In genomic region chr6:38859819-38860218, GRCm38 (mm10) we compare ENCODE assay signal across 22 mouse cellular contexts.
"Had no signal": no experiment of that assay in that cellular context is flagged by ENCODE, and none has a peak within 500 bp of the region (broad histone marks: within the 10 kb centered on the region; RNA-seq: fewer than 3 reads in every experiment).

No protein-coding gene starts in this region.

- H3K36me3 ChIP-seq: heart, embryonic 13.5 days; heart, embryonic 15.5 days; hindbrain, embryonic 13.5 days; hindbrain, embryonic 15.5 days; kidney, embryonic 15.5 days; limb, embryonic 12.5 days had no signal

- H3K9ac ChIP-seq: forebrain, postnatal 0 days; heart, embryonic 13.5 days; heart, embryonic 15.5 days; hindbrain, embryonic 13.5 days; hindbrain, embryonic 15.5 days; kidney, embryonic 15.5 days; limb, embryonic 12.5 days had no signal

- DNase-seq: forebrain, postnatal 0 days; gastrocnemius, postnatal 14 days; gastrocnemius, postnatal 36 days; heart, adult 18-20 months; heart, postnatal 14 days; kidney, adult 18-20 months; kidney, postnatal 14 days; kidney, postnatal 36 days; layer of hippocampus, adult 9-11 months; layer of hippocampus, postnatal 36 days; left cerebral cortex, postnatal 4 days; lung, adult 18-20 months had no signal

- H3K27me3 ChIP-seq: heart, embryonic 13.5 days; heart, embryonic 15.5 days; hindbrain, embryonic 13.5 days; hindbrain, embryonic 15.5 days; kidney, embryonic 15.5 days; limb, embryonic 12.5 days had no signal

- H3K27ac ChIP-seq: heart, embryonic 15.5 days; hindbrain, embryonic 13.5 days; hindbrain, embryonic 15.5 days; hindbrain, postnatal 0 days; kidney, embryonic 15.5 days; kidney, postnatal 0 days; limb, embryonic 12.5 days had no signal

- H3K4me3 ChIP-seq: heart, embryonic 13.5 days; heart, embryonic 15.5 days; hindbrain, embryonic 13.5 days; hindbrain, embryonic 15.5 days; kidney, embryonic 15.5 days; limb, embryonic 12.5 days had no signal

- H3K9me3 ChIP-seq: heart, embryonic 13.5 days; heart, embryonic 15.5 days; hindbrain, embryonic 13.5 days; hindbrain, embryonic 15.5 days; kidney, embryonic 15.5 days; limb, embryonic 12.5 days had no signal

- ATAC-seq: forebrain, postnatal 0 days; hindbrain, postnatal 0 days; intestine, embryonic 16.5 days had no signal

- H3K4me2 ChIP-seq: heart, embryonic 11.5 days; heart, embryonic 13.5 days; heart, embryonic 15.5 days; hindbrain, embryonic 13.5 days; hindbrain, embryonic 15.5 days; kidney, embryonic 15.5 days; limb, embryonic 12.5 days had no signal
